Mouse (Mus musculus) neural tube, embryonic 14.5 days (tissue): ENCODE data around the gene Vwa7. TPM values are rescaled to one million over a fixed set of nuclear protein-coding genes. Genes with fewer than 3 reads are reported as not detected.
A peak's percentile ranks its signal among the peaks of the same experiment; 100 is the strongest.
"Not testable (repeated sequence)": the region's sequence is repeated elsewhere in the genome, so short reads cannot be mapped to it uniquely, and the experiment has no call there.

ENCODE experiments used
- ATAC-seq: fragments of 200-750 bp; cut with Nextera tagmentation; 2 replicates; pipeline ENCODE4 v1.8.0; 2017; ENCODE audit warnings: low read depth, mild to moderate bottlenecking, moderate TSS enrichment, moderate library complexity
- H3K27ac ChIP-seq: fragments of 300-500 bp; sonication (generic); 2 replicates; pipeline ENCODE4 v1.5.1; 2014; ENCODE audit warnings: low read depth, mild to moderate bottlenecking, control low read depth, low read length, moderate library complexity, mixed read lengths
- H3K27me3 ChIP-seq: fragments of 300-500 bp; sonication (generic); 2 replicates; pipeline ENCODE4 v1.6.1; 2014; ENCODE audit warnings: low read length; ENCODE audit not compliant: control insufficient read depth, insufficient read depth
- H3K36me3 ChIP-seq: fragments of 300-500 bp; sonication (generic); 2 replicates; pipeline ENCODE4 v1.6.1; 2014; ENCODE audit warnings: low read length, mixed read lengths; ENCODE audit not compliant: control insufficient read depth, insufficient read depth
- H3K4me1 ChIP-seq: fragments of 300-500 bp; sonication (generic); 2 replicates; pipeline ENCODE4 v1.6.1; 2014; ENCODE audit warnings: low read length; ENCODE audit not compliant: control insufficient read depth, insufficient read depth
- H3K4me2 ChIP-seq: fragments of 300-500 bp; sonication (generic); 2 replicates; pipeline ENCODE4 v1.6.1; 2014; ENCODE audit warnings: mild to moderate bottlenecking, low read depth, low read length, control low read depth
- H3K4me3 ChIP-seq: fragments of 300-500 bp; sonication (generic); 2 replicates; pipeline ENCODE4 v1.5.1; 2014; ENCODE audit warnings: low read depth, low read length, control low read depth, mixed read lengths
- H3K9ac ChIP-seq: fragments of 300-500 bp; sonication (generic); replicated peaks from 2 replicates; pipeline ENCODE4 v1.6.1; 2014; ENCODE audit warnings: low read depth, mild to moderate bottlenecking, control low read depth, low read length, mixed read lengths
- H3K9me3 ChIP-seq: fragments of 300-500 bp; sonication (generic); 2 replicates; pipeline ENCODE4 v1.6.1; 2016; ENCODE audit warnings: low read length; ENCODE audit not compliant: control insufficient read depth
- WGBS: fragments of 180-500 bp; shearing (Covaris S2); extraction: QIAGEN DNeasy Blood & Tissue Kit; methylation state at CpG from one replicate; pipeline ENCODE4 v1.1.7; 2014; 5-methylcytosine and 5-hydroxymethylcytosine counted together
- polyA plus RNA-seq: library from polyadenylated mRNA; unstranded; fragments of >200 nt; fragmentation: Nextera tagmentation; extraction: Ambion mirVana; gene quantifications from 2 replicates; pipeline ENCODE4 v1.2.1, GENCODE M21; 2014

Gene Vwa7
- polyA plus RNA-seq, 1 experiment from 2014 or later: 0.11 TPM

- Histone ChIP-seq H3K4me1 (peaks cover 4% of the 10 kb centered on the region), H3K9me3 (no peaks in the 10 kb centered on the region), H3K27ac (no peak overlapping the region), H3K4me2 (no peak overlapping the region), H3K9ac (no peak overlapping the region), H3K36me3 (no peaks in the 10 kb centered on the region), H3K27me3 (no peaks in the 10 kb centered on the region), H3K4me3 (no peak overlapping the region)
- WGBS: 84% methylated on average over 5 of the region's 5 CpGs
- no peak for ATAC-seq
Observed at GRCm38 (mm10) chr17:34997142-34997483, 19.3 kb upstream of the Vwa7 start.

GRCm38 (mm10) chr17:34998526-34999430 lies 17.6 kb upstream of the Vwa7 start:
- Histone ChIP-seq H3K4me2 (no peak overlapping the region), H3K9me3 (no peaks in the 10 kb centered on the region), H3K36me3 (no peaks in the 10 kb centered on the region), H3K4me1 (peaks cover 17% of the 10 kb centered on the region), H3K9ac (no peak overlapping the region), H3K27ac (no peak overlapping the region), H3K27me3 (no peaks in the 10 kb centered on the region), H3K4me3 (no peak overlapping the region)
- 93% methylated on average over 15 of the region's 15 CpGs for WGBS
- no peak for ATAC-seq

- not testable (repeated sequence) for H3K27me3 ChIP-seq, H3K36me3 ChIP-seq, H3K9me3 ChIP-seq, H3K9ac ChIP-seq, ATAC-seq, H3K27ac ChIP-seq
- Histone ChIP-seq H3K4me3 (peak overlapping the region; percentile 70), H3K4me1 (peaks cover 17% of the 10 kb centered on the region), H3K4me2 (peak overlapping the region; percentile 99)
- 26% methylated on average over 29 of the region's 32 CpGs for WGBS
Observed at GRCm38 (mm10) chr17:34999871-35000716, 16.3 kb upstream of the Vwa7 start.

GRCm38 (mm10) chr17:35000717-35001451 lies 15.5 kb upstream of the Vwa7 start, which contains the start of gene Vars:
Gene Vars (plus strand): TSS chr17:35000987.
- Histone ChIP-seq H3K4me1 (peaks cover 17% of the 10 kb centered on the region), H3K4me3 (peak within 1 kb of the TSS; percentile 70), H3K9me3 (no peaks in the 10 kb centered on the region), H3K36me3 (peaks cover 12% of the 10 kb centered on the region; the same call in 1 of the 2 replicates), H3K27me3 (no peaks in the 10 kb centered on the region), H3K9ac (peak within 1 kb of the TSS; percentile 91), H3K4me2 (peak within 1 kb of the TSS; percentile 99), H3K27ac (peak within 1 kb of the TSS; percentile 97)
- under 1% methylated on average over 75 of the region's 83 CpGs for WGBS
- peak; percentile 94 for ATAC-seq

GRCm38 (mm10) chr17:35001452-35002152 lies 14.8 kb upstream of the Vwa7 start:
- under 1% methylated on average over 35 of the region's 35 CpGs for WGBS
- peak overlapping the region; percentile 97 for H3K27ac ChIP-seq
- peaks cover 17% of the 10 kb centered on the region for H3K4me1 ChIP-seq
- peak overlapping the region; percentile 91 for H3K9ac ChIP-seq
- no peaks in the 10 kb centered on the region for H3K27me3 ChIP-seq
- peak overlapping the region; percentile 70 for H3K4me3 ChIP-seq
- H3K36me3 ChIP-seq: peaks cover 14% of the 10 kb centered on the region; the same call in 1 of the 2 replicates
- H3K9me3 ChIP-seq: no peaks in the 10 kb centered on the region
- peak overlapping the region; percentile 99 for H3K4me2 ChIP-seq
- ATAC-seq: no peak

GRCm38 (mm10) chr17:35002153-35002865 lies 14.1 kb upstream of the Vwa7 start:
- no peak for ATAC-seq
- Histone ChIP-seq H3K9ac (peak overlapping the region; percentile 91; the same call in 1 of the 2 replicates), H3K4me2 (peak overlapping the region; percentile 99), H3K27me3 (no peaks in the 10 kb centered on the region), H3K9me3 (no peaks in the 10 kb centered on the region), H3K4me3 (peak overlapping the region; percentile 70), H3K4me1 (peaks cover 17% of the 10 kb centered on the region), H3K27ac (no peak overlapping the region), H3K36me3 (peaks cover 15% of the 10 kb centered on the region; the same call in 1 of the 2 replicates)
- 13% methylated on average over 12 of the region's 12 CpGs for whole genome bisulfite sequencing

- Histone ChIP-seq H3K4me2 (no peak overlapping the region), H3K27ac (no peak overlapping the region), H3K36me3 (peaks cover 20% of the 10 kb centered on the region; the same call in 1 of the 2 replicates), H3K9me3 (no peaks in the 10 kb centered on the region), H3K4me1 (peaks cover 17% of the 10 kb centered on the region), H3K4me3 (no peak overlapping the region), H3K9ac (no peak overlapping the region; the same call in 1 of the 2 replicates), H3K27me3 (no peaks in the 10 kb centered on the region)
- 82% methylated on average over 9 of the region's 9 CpGs for WGBS
- ATAC-seq: no peak
Observed at GRCm38 (mm10) chr17:35003022-35003838, 13.1 kb upstream of the Vwa7 start.
